Mouse (Mus musculus): ENCODE data around the gene Lefty2. TPM values are rescaled to one million over a fixed set of nuclear protein-coding genes. Genes with fewer than 3 reads are reported as not detected.

Lefty2 gene
- total and polyA plus RNA-seq, 3 experiments = 0.08 TPM; not detected in 2

DNA sequence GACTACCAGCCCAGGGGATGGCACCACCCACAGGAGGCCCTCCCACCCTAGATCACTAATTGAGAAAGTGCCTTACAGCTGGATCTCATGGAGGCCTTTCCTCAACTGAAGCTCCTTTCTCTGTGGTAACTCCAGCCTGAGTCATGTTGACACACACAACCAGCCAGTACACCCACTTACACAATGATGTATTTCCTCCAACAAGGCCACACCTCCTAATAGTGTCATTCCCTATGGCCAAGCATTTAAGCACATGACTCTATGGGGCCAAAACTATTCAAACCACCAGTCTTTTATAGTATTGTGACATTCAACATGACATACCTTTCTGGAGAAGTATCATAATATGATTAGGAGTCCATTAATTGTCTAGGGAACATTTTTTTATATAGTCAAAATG is 34.1 kb upstream of the Lefty2 start:
- no peak overlapping the region for H3K4me3 ChIP-seq
- intact Hi-C loops (cut with DNase I) = no loop called here
- no peak overlapping the region for H3K9ac ChIP-seq (ENCODE audit: low read depth, low read length)
- no peak overlapping the region for H3K27ac ChIP-seq
- no peaks in the 10 kb centered on the region for H3K79me2 ChIP-seq (replicated peaks; ENCODE audit: control insufficient read depth, insufficient read depth, low read length)
- TF ChIP-seq EP300 (IDR thresholded peaks at IDR 0.05; ENCODE audit: insufficient read depth, low read depth, low read length) (no peak), POLR2A (IDR thresholded peaks at IDR 0.05; ENCODE audit: insufficient read depth, low read depth, low read length) (no peak), CTCF (IDR thresholded peaks at IDR 0.05) (no peak)
- H3K4me1 ChIP-seq (ENCODE audit: control insufficient read depth, insufficient read depth, low read length) = no peaks in the 10 kb centered on the region
- DNase-seq = no peak
- H3K27me3 ChIP-seq (ENCODE audit: control insufficient read depth, insufficient read depth, low read length) = no peaks in the 10 kb centered on the region
- peaks cover 3% of the 10 kb centered on the region for H3K36me3 ChIP-seq (ENCODE audit: control insufficient read depth, insufficient read depth, low read length)

- WGBS = 75% methylated on average over 6 of the region's 6 CpGs
- Histone ChIP-seq H3K9ac (ENCODE audit: low read depth, low read length) (no peak overlapping the region), H3K27me3 (ENCODE audit: control insufficient read depth, insufficient read depth, low read length) (no peaks in the 10 kb centered on the region), H3K36me3 (ENCODE audit: control insufficient read depth, insufficient read depth, low read length) (peaks cover 3% of the 10 kb centered on the region), H3K27ac (no peak overlapping the region), H3K4me1 (ENCODE audit: control insufficient read depth, insufficient read depth, low read length) (no peaks in the 10 kb centered on the region), H3K4me3 (no peak overlapping the region), H3K79me2 (replicated peaks; ENCODE audit: control insufficient read depth, insufficient read depth, low read length) (no peaks in the 10 kb centered on the region)
- no peak for DNase-seq
- TF ChIP-seq CTCF (IDR thresholded peaks at IDR 0.05) (no peak), POLR2A (IDR thresholded peaks at IDR 0.05; ENCODE audit: insufficient read depth, low read depth, low read length) (no peak), EP300 (IDR thresholded peaks at IDR 0.05; ENCODE audit: insufficient read depth, low read depth, low read length) (no peak)
- intact Hi-C loops (cut with DNase I) = no loop called here
Observed at GRCm38 (mm10) chr1:180860030-180860429, 32.9 kb upstream of the Lefty2 start.

- H3K9ac ChIP-seq (ENCODE audit: low read depth, low read length) = no peak overlapping the region
- no peak overlapping the region for H3K27ac ChIP-seq
- H3K4me1 ChIP-seq (ENCODE audit: control insufficient read depth, insufficient read depth, low read length) = no peaks in the 10 kb centered on the region
- no peaks in the 10 kb centered on the region for H3K27me3 ChIP-seq (ENCODE audit: control insufficient read depth, insufficient read depth, low read length)
- 3% methylated on average over 1 of the region's 1 CpGs for WGBS
- H3K4me3 ChIP-seq = no peak overlapping the region
- intact Hi-C loops (cut with DNase I) = no loop called here
- TF ChIP-seq POLR2A (IDR thresholded peaks at IDR 0.05; ENCODE audit: insufficient read depth, low read depth, low read length) = no peak
- TF ChIP-seq EP300 (IDR thresholded peaks at IDR 0.05; ENCODE audit: insufficient read depth, low read depth, low read length) = no peak
- TF ChIP-seq CTCF (IDR thresholded peaks at IDR 0.05) = peak; percentile 89
- peaks cover 3% of the 10 kb centered on the region for H3K36me3 ChIP-seq (ENCODE audit: control insufficient read depth, insufficient read depth, low read length)
- no peak for DNase-seq
- H3K79me2 ChIP-seq (replicated peaks; ENCODE audit: control insufficient read depth, insufficient read depth, low read length) = no peaks in the 10 kb centered on the region
Observed at GRCm38 (mm10) chr1:180863606-180864005, 29.3 kb upstream of the Lefty2 start.

DNA sequence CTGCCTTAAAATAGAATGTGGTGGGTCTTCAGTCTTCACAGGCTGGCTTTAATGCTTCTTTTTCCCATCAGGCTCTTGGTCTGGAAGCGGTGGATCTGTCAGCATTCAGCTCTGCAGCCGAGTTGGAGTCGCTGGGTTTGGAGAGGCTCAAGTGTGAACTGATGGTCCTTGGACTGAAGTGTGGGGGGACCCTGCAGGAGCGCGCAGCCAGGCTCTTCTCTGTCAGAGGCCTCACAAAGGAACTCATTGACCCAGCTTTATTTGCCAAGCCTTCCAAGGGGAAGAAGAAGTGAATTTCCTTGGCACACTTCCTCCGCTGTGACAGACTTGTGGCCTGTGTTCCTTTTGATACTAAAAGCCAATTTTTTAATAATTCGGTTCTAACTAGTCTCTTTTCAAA is 26.9 kb upstream of the Lefty2 start:
- no peaks in the 10 kb centered on the region for H3K4me1 ChIP-seq (ENCODE audit: control insufficient read depth, insufficient read depth, low read length)
- H3K79me2 ChIP-seq (replicated peaks; ENCODE audit: control insufficient read depth, insufficient read depth, low read length) = no peaks in the 10 kb centered on the region
- no peak for DNase-seq
- TF ChIP-seq POLR2A (IDR thresholded peaks at IDR 0.05; ENCODE audit: insufficient read depth, low read depth, low read length) (no peak), CTCF (IDR thresholded peaks at IDR 0.05) (no peak), EP300 (IDR thresholded peaks at IDR 0.05; ENCODE audit: insufficient read depth, low read depth, low read length) (no peak)
- 74% methylated on average over 7 of the region's 7 CpGs for WGBS
- intact Hi-C loops (cut with DNase I) = no loop called here
- no peaks in the 10 kb centered on the region for H3K27me3 ChIP-seq (ENCODE audit: control insufficient read depth, insufficient read depth, low read length)
- no peak overlapping the region for H3K27ac ChIP-seq
- H3K9ac ChIP-seq (ENCODE audit: low read depth, low read length) = no peak overlapping the region
- H3K36me3 ChIP-seq (ENCODE audit: control insufficient read depth, insufficient read depth, low read length) = peaks cover 1% of the 10 kb centered on the region
- H3K4me3 ChIP-seq = no peak overlapping the region

GRCm38 (mm10) chr1:180870122-180870650 is 22.7 kb upstream of the Lefty2 start:
- Histone ChIP-seq H3K27me3 (ENCODE audit: control insufficient read depth, insufficient read depth, low read length) (no peaks in the 10 kb centered on the region), H3K79me2 (replicated peaks; ENCODE audit: control insufficient read depth, insufficient read depth, low read length) (no peaks in the 10 kb centered on the region), H3K4me3 (no peak overlapping the region), H3K27ac (no peak overlapping the region), H3K4me1 (ENCODE audit: control insufficient read depth, insufficient read depth, low read length) (no peaks in the 10 kb centered on the region), H3K9ac (ENCODE audit: low read depth, low read length) (no peak overlapping the region), H3K36me3 (ENCODE audit: control insufficient read depth, insufficient read depth, low read length) (no peaks in the 10 kb centered on the region)
- WGBS = 40% methylated on average over 13 of the region's 13 CpGs
- DNase-seq = peak; percentile 49 to 51
- intact Hi-C loops (cut with DNase I) = no loop called here
- TF ChIP-seq POLR2A (IDR thresholded peaks at IDR 0.05; ENCODE audit: insufficient read depth, low read depth, low read length) (no peak), EP300 (IDR thresholded peaks at IDR 0.05; ENCODE audit: insufficient read depth, low read depth, low read length) (no peak), CTCF (IDR thresholded peaks at IDR 0.05) (no peak)

DNA sequence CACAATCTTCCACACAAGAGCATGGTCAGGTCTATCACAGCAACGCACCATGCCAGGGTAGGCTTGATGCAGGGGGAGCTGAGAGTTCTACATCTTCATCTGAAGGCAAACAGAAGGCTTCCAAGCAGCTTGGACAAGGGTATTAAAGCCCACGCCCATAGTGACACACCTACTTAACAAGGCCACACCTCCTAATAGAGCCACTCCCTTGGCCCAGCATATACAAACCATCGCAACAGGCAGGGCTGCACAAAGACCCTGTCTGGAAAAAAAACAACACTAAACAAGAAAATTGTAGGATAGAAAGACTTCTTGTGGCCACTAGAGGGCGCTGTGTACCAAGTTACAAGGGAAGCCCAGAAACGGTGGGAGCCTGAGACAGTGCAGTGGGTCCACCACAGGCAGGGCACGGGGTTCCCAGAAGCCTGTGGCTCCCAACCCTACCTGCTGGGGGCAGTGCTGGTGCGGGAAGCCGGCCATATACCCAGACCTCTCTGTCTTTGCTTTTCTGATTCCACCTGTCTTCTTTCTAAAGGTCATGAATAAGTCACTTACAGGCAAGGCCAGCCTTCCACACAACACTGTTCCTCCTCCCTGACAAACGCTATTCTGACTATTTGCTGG is 18.9 kb upstream of the Lefty2 start:
- H3K79me2 ChIP-seq (replicated peaks; ENCODE audit: control insufficient read depth, insufficient read depth, low read length) = no peaks in the 10 kb centered on the region
- H3K36me3 ChIP-seq (ENCODE audit: control insufficient read depth, insufficient read depth, low read length) = no peaks in the 10 kb centered on the region
- H3K4me3 ChIP-seq = no peak overlapping the region
- TF ChIP-seq CTCF (IDR thresholded peaks at IDR 0.05) (peak; percentile 77), POLR2A (IDR thresholded peaks at IDR 0.05; ENCODE audit: insufficient read depth, low read depth, low read length) (no peak), EP300 (IDR thresholded peaks at IDR 0.05; ENCODE audit: insufficient read depth, low read depth, low read length) (no peak)
- DNase-seq = peak; percentile 35 to 45
- H3K4me1 ChIP-seq (ENCODE audit: control insufficient read depth, insufficient read depth, low read length) = no peaks in the 10 kb centered on the region
- no peak overlapping the region for H3K27ac ChIP-seq
- 22% methylated on average over 9 of the region's 9 CpGs for WGBS
- no peaks in the 10 kb centered on the region for H3K27me3 ChIP-seq (ENCODE audit: control insufficient read depth, insufficient read depth, low read length)
- intact Hi-C loops (cut with DNase I) = loop anchor here (1.0 kb wide), 1 partner anchor 100 kb away; no protein-coding TSS in a partner anchor
- no peak overlapping the region for H3K9ac ChIP-seq (ENCODE audit: low read depth, low read length)

All from heart, adult 2 months (tissue).